Mouse (Mus musculus): ENCODE results near the gene St3gal3. TPM values are rescaled to one million over a fixed set of nuclear protein-coding genes. Genes with fewer than 3 reads are reported as not detected.
A peak's percentile ranks its signal among the peaks of the same experiment; 100 is the strongest.

Gene St3gal3
- polyA plus RNA-seq, 1 experiment from 2014 or later = 6.2 TPM

- Histone ChIP-seq H3K27ac (replicated peaks in 1 of 2; ENCODE audit: control insufficient read depth in 1 of 2, insufficient read depth in 1 of 2, low read depth in 2 of 2, low read length in 2 of 2) (no peak overlapping the region), H3K36me3 (ENCODE audit: control insufficient read depth, insufficient read depth, low read length) (peaks cover 56% of the 10 kb centered on the region), H3K27me3 (ENCODE audit: control insufficient read depth, insufficient read depth, low read length) (no peaks in the 10 kb centered on the region), H3K4me3 (ENCODE audit: control insufficient read depth in 1 of 2, insufficient read depth in 1 of 2, low read depth in 1 of 2, low read length in 2 of 2) (no peak overlapping the region), H3K4me2 (ENCODE audit: low read length) (no peak overlapping the region), H3K9ac (ENCODE audit: low read length) (no peak overlapping the region), H3K9me3 (ENCODE audit: control insufficient read depth, low read length) (no peaks in the 10 kb centered on the region), H3K4me1 (ENCODE audit: control insufficient read depth in 2 of 2, insufficient read depth in 2 of 2, low read length in 2 of 2) (peaks cover 5 to 14% of the 10 kb centered on the region in 2 experiments)
- no peak for ATAC-seq (ENCODE audit: insufficient number of reproducible peaks, insufficient read depth, low FRiP score, low read depth)
- 94% methylated on average over 10 of the region's 10 CpGs for WGBS
These were observed 2.6 kb upstream of the St3gal3 start for GRCm38 (mm10) chr4:118137311-118137710.

- no peaks in the 10 kb centered on the region for H3K9me3 ChIP-seq (ENCODE audit: control insufficient read depth, low read length)
- H3K4me3 ChIP-seq (ENCODE audit: control insufficient read depth in 1 of 2, insufficient read depth in 1 of 2, low read depth in 1 of 2, low read length in 2 of 2) = peak overlapping the region; percentile 87 to 94
- 93% methylated on average over 1 of the region's 1 CpGs for WGBS
- no peak for ATAC-seq (ENCODE audit: insufficient number of reproducible peaks, insufficient read depth, low FRiP score, low read depth)
- H3K36me3 ChIP-seq (ENCODE audit: control insufficient read depth, insufficient read depth, low read length) = peaks cover 37% of the 10 kb centered on the region
- peak overlapping the region; percentile 72 for H3K9ac ChIP-seq (ENCODE audit: low read length)
- no peaks in the 10 kb centered on the region for H3K27me3 ChIP-seq (ENCODE audit: control insufficient read depth, insufficient read depth, low read length)
- H3K27ac ChIP-seq (replicated peaks in 1 of 2; ENCODE audit: control insufficient read depth in 1 of 2, insufficient read depth in 1 of 2, low read depth in 2 of 2, low read length in 2 of 2) = peak overlapping the region; percentile 67 to 71
- H3K4me2 ChIP-seq (ENCODE audit: low read length) = peak overlapping the region; percentile 84
- peaks cover 5 to 14% of the 10 kb centered on the region in 2 experiments for H3K4me1 ChIP-seq (ENCODE audit: control insufficient read depth in 2 of 2, insufficient read depth in 2 of 2, low read length in 2 of 2)
These were observed 700 bp upstream of the St3gal3 start for GRCm38 (mm10) chr4:118135414-118135813.

GRCm38 (mm10) chr4:118131329-118131728, 3.4 kb downstream of the St3gal3 start:
- Histone ChIP-seq H3K4me2 (ENCODE audit: low read length) (no peak overlapping the region), H3K4me1 (ENCODE audit: control insufficient read depth in 2 of 2, insufficient read depth in 2 of 2, low read length in 2 of 2) (peaks cover 2 to 7% of the 10 kb centered on the region in 2 experiments; a peak in 2 of 4 replicates), H3K9me3 (ENCODE audit: control insufficient read depth, low read length) (no peaks in the 10 kb centered on the region), H3K27ac (replicated peaks in 1 of 2; ENCODE audit: control insufficient read depth in 1 of 2, insufficient read depth in 1 of 2, low read depth in 2 of 2, low read length in 2 of 2) (no peak overlapping the region), H3K9ac (ENCODE audit: low read length) (no peak overlapping the region), H3K36me3 (ENCODE audit: control insufficient read depth, insufficient read depth, low read length) (peaks cover 2% of the 10 kb centered on the region), H3K4me3 (ENCODE audit: control insufficient read depth in 1 of 2, insufficient read depth in 1 of 2, low read depth in 1 of 2, low read length in 2 of 2) (no peak overlapping the region), H3K27me3 (ENCODE audit: control insufficient read depth, insufficient read depth, low read length) (no peaks in the 10 kb centered on the region)
- ATAC-seq (ENCODE audit: insufficient number of reproducible peaks, insufficient read depth, low FRiP score, low read depth) = no peak
- 92% methylated on average over 5 of the region's 5 CpGs for WGBS

- Histone ChIP-seq H3K27ac (replicated peaks in 1 of 2; ENCODE audit: control insufficient read depth in 1 of 2, insufficient read depth in 1 of 2, low read depth in 2 of 2, low read length in 2 of 2) (no peak overlapping the region), H3K36me3 (ENCODE audit: control insufficient read depth, insufficient read depth, low read length) (no peaks in the 10 kb centered on the region), H3K4me1 (ENCODE audit: control insufficient read depth in 2 of 2, insufficient read depth in 2 of 2, low read length in 2 of 2) (no peaks in the 10 kb centered on the region), H3K4me2 (ENCODE audit: low read length) (no peak overlapping the region), H3K4me3 (ENCODE audit: control insufficient read depth in 1 of 2, insufficient read depth in 1 of 2, low read depth in 1 of 2, low read length in 2 of 2) (no peak overlapping the region), H3K9me3 (ENCODE audit: control insufficient read depth, low read length) (no peaks in the 10 kb centered on the region), H3K9ac (ENCODE audit: low read length) (no peak overlapping the region), H3K27me3 (ENCODE audit: control insufficient read depth, insufficient read depth, low read length) (no peaks in the 10 kb centered on the region)
- 0 out of 2 replicates have a peak, but pooled peaks have one; percentile 35 for ATAC-seq (ENCODE audit: insufficient number of reproducible peaks, insufficient read depth, low FRiP score, low read depth)
- WGBS = 71% methylated on average over 14 of the region's 14 CpGs
These were observed 11.5 kb downstream of the St3gal3 start for GRCm38 (mm10) chr4:118123030-118123704.

- no peaks in the 10 kb centered on the region for H3K4me1 ChIP-seq (ENCODE audit: control insufficient read depth in 2 of 2, insufficient read depth in 2 of 2, low read length in 2 of 2)
- H3K27me3 ChIP-seq (ENCODE audit: control insufficient read depth, insufficient read depth, low read length) = no peaks in the 10 kb centered on the region
- no peak overlapping the region for H3K27ac ChIP-seq (replicated peaks in 1 of 2; ENCODE audit: control insufficient read depth in 1 of 2, insufficient read depth in 1 of 2, low read depth in 2 of 2, low read length in 2 of 2)
- 65% methylated on average over 10 of the region's 10 CpGs for WGBS
- H3K9me3 ChIP-seq (ENCODE audit: control insufficient read depth, low read length) = no peaks in the 10 kb centered on the region
- no peak overlapping the region for H3K4me3 ChIP-seq (ENCODE audit: control insufficient read depth in 1 of 2, insufficient read depth in 1 of 2, low read depth in 1 of 2, low read length in 2 of 2)
- ATAC-seq (ENCODE audit: insufficient number of reproducible peaks, insufficient read depth, low FRiP score, low read depth) = no peak
- H3K4me2 ChIP-seq (ENCODE audit: low read length) = no peak overlapping the region
- H3K9ac ChIP-seq (ENCODE audit: low read length) = no peak overlapping the region
- no peaks in the 10 kb centered on the region for H3K36me3 ChIP-seq (ENCODE audit: control insufficient read depth, insufficient read depth, low read length)
These were observed 12.6 kb downstream of the St3gal3 start for GRCm38 (mm10) chr4:118122078-118122477.

- Histone ChIP-seq H3K36me3 (ENCODE audit: control insufficient read depth, insufficient read depth, low read length) (no peaks in the 10 kb centered on the region), H3K27me3 (ENCODE audit: control insufficient read depth, insufficient read depth, low read length) (no peaks in the 10 kb centered on the region), H3K27ac (replicated peaks in 1 of 2; ENCODE audit: control insufficient read depth in 1 of 2, insufficient read depth in 1 of 2, low read depth in 2 of 2, low read length in 2 of 2) (no peak overlapping the region), H3K9me3 (ENCODE audit: control insufficient read depth, low read length) (no peaks in the 10 kb centered on the region), H3K4me3 (ENCODE audit: control insufficient read depth in 1 of 2, insufficient read depth in 1 of 2, low read depth in 1 of 2, low read length in 2 of 2) (no peak overlapping the region), H3K9ac (ENCODE audit: low read length) (no peak overlapping the region), H3K4me2 (ENCODE audit: low read length) (no peak overlapping the region), H3K4me1 (ENCODE audit: control insufficient read depth in 2 of 2, insufficient read depth in 2 of 2, low read length in 2 of 2) (no peaks in the 10 kb centered on the region)
- 86% methylated on average over 10 of the region's 10 CpGs for WGBS
- no peak for ATAC-seq (ENCODE audit: insufficient number of reproducible peaks, insufficient read depth, low FRiP score, low read depth)
These were observed 17.1 kb downstream of the St3gal3 start for GRCm38 (mm10) chr4:118117565-118117964.

GRCm38 (mm10) chr4:118116098-118116497, 18.6 kb downstream of the St3gal3 start:
- no peak for ATAC-seq (ENCODE audit: insufficient number of reproducible peaks, insufficient read depth, low FRiP score, low read depth)
- WGBS = 85% methylated on average over 11 of the region's 11 CpGs
- no peak overlapping the region for H3K4me3 ChIP-seq (ENCODE audit: control insufficient read depth in 1 of 2, insufficient read depth in 1 of 2, low read depth in 1 of 2, low read length in 2 of 2)
- no peak overlapping the region for H3K27ac ChIP-seq (replicated peaks in 1 of 2; ENCODE audit: control insufficient read depth in 1 of 2, insufficient read depth in 1 of 2, low read depth in 2 of 2, low read length in 2 of 2)
- no peak overlapping the region for H3K9ac ChIP-seq (ENCODE audit: low read length)
- no peaks in the 10 kb centered on the region for H3K27me3 ChIP-seq (ENCODE audit: control insufficient read depth, insufficient read depth, low read length)
- no peak overlapping the region for H3K4me2 ChIP-seq (ENCODE audit: low read length)
- no peaks in the 10 kb centered on the region for H3K36me3 ChIP-seq (ENCODE audit: control insufficient read depth, insufficient read depth, low read length)
- no peaks in the 10 kb centered on the region for H3K9me3 ChIP-seq (ENCODE audit: control insufficient read depth, low read length)
- no peaks in the 10 kb centered on the region for H3K4me1 ChIP-seq (ENCODE audit: control insufficient read depth in 2 of 2, insufficient read depth in 2 of 2, low read length in 2 of 2)

- Histone ChIP-seq H3K27me3 (ENCODE audit: control insufficient read depth, insufficient read depth, low read length) (no peaks in the 10 kb centered on the region), H3K36me3 (ENCODE audit: control insufficient read depth, insufficient read depth, low read length) (no peaks in the 10 kb centered on the region), H3K4me1 (ENCODE audit: control insufficient read depth in 2 of 2, insufficient read depth in 2 of 2, low read length in 2 of 2) (peaks cover 0 to under 1% of the 10 kb centered on the region in 2 experiments; a peak in 1 of 4 replicates), H3K4me3 (ENCODE audit: control insufficient read depth in 1 of 2, insufficient read depth in 1 of 2, low read depth in 1 of 2, low read length in 2 of 2) (no peak overlapping the region), H3K4me2 (ENCODE audit: low read length) (no peak overlapping the region), H3K27ac (replicated peaks in 1 of 2; ENCODE audit: control insufficient read depth in 1 of 2, insufficient read depth in 1 of 2, low read depth in 2 of 2, low read length in 2 of 2) (no peak overlapping the region), H3K9me3 (ENCODE audit: control insufficient read depth, low read length) (no peaks in the 10 kb centered on the region), H3K9ac (ENCODE audit: low read length) (no peak overlapping the region)
- ATAC-seq (ENCODE audit: insufficient number of reproducible peaks, insufficient read depth, low FRiP score, low read depth) = no peak
- WGBS = 67% methylated on average over 7 of the region's 7 CpGs
These were observed 19.6 kb downstream of the St3gal3 start for GRCm38 (mm10) chr4:118115132-118115531.

Data from heart, embryonic 14.5 days (tissue).